Comparison of ENCODE assay signal across 9 mouse cellular contexts in genomic region chr2:71655504-71656390, GRCm38 (mm10).
DNase-seq lines count a peak whose midpoint lies in the region; TF ChIP-seq lines count a peak whose summit lies in the region.
"Had no signal": no experiment of that assay in that cellular context is flagged by ENCODE, and none has a peak within 500 bp of the region (broad histone marks: within the 10 kb centered on the region; RNA-seq: fewer than 3 reads in every experiment).

No protein-coding gene starts in this region.

- no peaks in the 10 kb centered on the region for H3K27me3 ChIP-seq in CH12.LX (replicated peaks)
- H3K27me3 ChIP-seq in hindbrain, embryonic 10.5 days (ENCODE audit: insufficient read depth, poor library complexity, severe bottlenecking): peaks cover 6% of the 10 kb centered on the region; the same call in 1 of the 2 replicates
- no peaks in the 10 kb centered on the region for H3K27me3 ChIP-seq in megakaryocyte, embryonic 14.5 days (replicated peaks)
- H3K27me3 ChIP-seq: Patski had no signal

- in situ Hi-C loops in CH12.LX (cut with MboI; ENCODE audit: low pct_ligation_motif_present, low pct_unique_long_range_greater_than_20kb, low sequenced_read_pairs): loop anchor here (5.0 to 10.0 kb wide), 2 partner anchors 37 to 159 kb away; no protein-coding TSS in a partner anchor

- peaks cover 0 to 14% of the 10 kb centered on the region in 2 experiments; a peak in 3 of 4 replicates for H3K4me1 ChIP-seq in CH12.LX (ENCODE audit: control insufficient read depth in 1 of 2, insufficient read depth in 2 of 2)
- peaks cover 38% of the 10 kb centered on the region for H3K4me1 ChIP-seq in hindbrain, embryonic 10.5 days (replicated peaks)
- H3K4me1 ChIP-seq in megakaryocyte, embryonic 14.5 days: peaks cover 81% of the 10 kb centered on the region

- peak; percentile 89 for DNase-seq in heart, adult 11 months
- no peak for DNase-seq in heart, adult 9 months (ENCODE audit: low spot score in 2 of 2)
- no peak for DNase-seq in CH12.LX (ENCODE audit: extremely low read depth)
- DNase-seq in embryo, embryonic 11 days: peak; percentile 90
- DNase-seq in hindbrain, embryonic 10.5 days (ENCODE audit: low spot score): peak; percentile 90
- DNase-seq in testis, postnatal 14 days (ENCODE audit: low spot score): peak; percentile 64
- no peak for DNase-seq in spleen, postnatal 14 days (ENCODE audit: low spot score in 2 of 2)

- no peaks in the 10 kb centered on the region for H3K79me2 ChIP-seq in CH12.LX (replicated peaks; ENCODE audit: control insufficient read depth, extremely low read depth, insufficient read depth, poor library complexity, severe bottlenecking)

- no peaks in the 10 kb centered on the region for H3K9me3 ChIP-seq in CH12.LX (replicated peaks; ENCODE audit: low read length)
- H3K9me3 ChIP-seq in hindbrain, embryonic 10.5 days: no peaks in the 10 kb centered on the region
- no peaks in the 10 kb centered on the region for H3K9me3 ChIP-seq in megakaryocyte, embryonic 14.5 days

- no peaks in the 10 kb centered on the region for H3K36me3 ChIP-seq in CH12.LX (replicated peaks in 1 of 2; ENCODE audit: control insufficient read depth in 1 of 2, insufficient read depth in 1 of 2, low read length in 1 of 2)
- no peaks in the 10 kb centered on the region for H3K36me3 ChIP-seq in hindbrain, embryonic 10.5 days
- peaks cover 16% of the 10 kb centered on the region for H3K36me3 ChIP-seq in megakaryocyte, embryonic 14.5 days (replicated peaks; ENCODE audit: low read length)

- TF ChIP-seq POLR2A in CH12.LX (IDR thresholded peaks at IDR 0.05; ENCODE audit: low read depth, low read length): no peak

- dilution Hi-C loops in CH12.LX (cut with MboI; ENCODE audit: extremely low pct_ligation_motif_present, extremely low pct_unique_long_range_greater_than_20kb, low sequenced_read_pairs): no loop called here

- H3K27ac ChIP-seq in CH12.LX (ENCODE audit: insufficient read depth, low read depth): no peak overlapping the region
- H3K27ac ChIP-seq in hindbrain, embryonic 10.5 days: peak overlapping the region; percentile 93

- no peak overlapping the region for H3K9ac ChIP-seq in CH12.LX (ENCODE audit: insufficient read depth, low read depth)

- no peak for TF ChIP-seq EP300 in CH12.LX (IDR thresholded peaks at IDR 0.05; ENCODE audit: low read length)

- no peak overlapping the region for H3K4me3 ChIP-seq in CH12.LX (replicated peaks in 1 of 3; ENCODE audit: low read depth in 2 of 3, low read length in 2 of 3, poor library complexity in 1 of 3)
- peak overlapping the region; percentile 46 for H3K4me3 ChIP-seq in hindbrain, embryonic 10.5 days
- peak overlapping the region; percentile 96 for H3K4me3 ChIP-seq in megakaryocyte, embryonic 14.5 days (replicated peaks)

- 0 out of 2 replicates have a peak overlapping the region, but pooled peaks have one; percentile 4 for H3K4me2 ChIP-seq in CH12.LX (ENCODE audit: insufficient read depth, low read depth, poor library complexity, severe bottlenecking)

- TF ChIP-seq RAD21 in CH12.LX (IDR thresholded peaks at IDR 0.05; ENCODE audit: low read depth, low read length): no peak

- no peak for TF ChIP-seq CTCF in CH12.LX (conservative IDR thresholded peaks at IDR 0.05 in 1 of 2, IDR thresholded peaks at IDR 0.05 in 1 of 2; ENCODE audit: low read depth in 2 of 2, low read length in 2 of 2)

- under 1% methylated on average over 19 of the region's 19 CpGs for WGBS in hindbrain, embryonic 10.5 days

TF ChIP-seq in CH12.LX, 34 proteins besides CTCF, POLR2A, EP300 and RAD21:
- TF ChIP-seq ZC3H11A (IDR thresholded peaks at IDR 0.05; ENCODE audit: low read depth, low read length) (no peak), KAT2A (IDR thresholded peaks at IDR 0.05; ENCODE audit: insufficient replicate concordance, low read length) (no peak), NRF1 (IDR thresholded peaks at IDR 0.05; ENCODE audit: low read depth, low read length) (no peak), IRF4 (IDR thresholded peaks at IDR 0.05; ENCODE audit: low read depth, low read length) (no peak)

Comparison
In these comparisons a context has a peak if more than half of its experiments do, and no peak if none do; other contexts are left out.
1. DNase-seq: peak in heart, adult 11 months (single experiment), embryo, embryonic 11 days (single experiment), hindbrain, embryonic 10.5 days (single experiment) and testis, postnatal 14 days (single experiment); none in heart, adult 9 months (0 of 2), CH12.LX (single experiment) and spleen, postnatal 14 days (0 of 2).
2. H3K4me3 ChIP-seq: peak in hindbrain, embryonic 10.5 days (single experiment) and megakaryocyte, embryonic 14.5 days (single experiment); none in CH12.LX (0 of 3).